Mouse (Mus musculus) heart, embryonic 16.5 days (tissue): ENCODE results near the gene Olfr519. TPM values are rescaled to one million over a fixed set of nuclear protein-coding genes. Genes with fewer than 3 reads are reported as not detected.

ENCODE experiments used
- ATAC-seq: fragments of 200-750 bp; cut with Nextera tagmentation; replicated peaks from 2 replicates; pipeline ENCODE4 v1.8.0; 2017; ENCODE audit warnings: moderate number of reproducible peaks; ENCODE audit not compliant: insufficient read depth, low FRiP score; ENCODE audit errors: extremely low read depth
- H3K27ac ChIP-seq: fragments of 300-500 bp; sonication (generic); 2 replicates; pipeline ENCODE4 v1.5.1; 2014; ENCODE audit warnings: mild to moderate bottlenecking, low read length, control low read depth, moderate library complexity
- H3K27me3 ChIP-seq: fragments of 300-500 bp; sonication (generic); 2 replicates; pipeline ENCODE4 v1.6.1; 2014; ENCODE audit warnings: low read length, mixed read lengths; ENCODE audit not compliant: control insufficient read depth, insufficient read depth
- H3K36me3 ChIP-seq: fragments of 300-500 bp; sonication (generic); 2 replicates; pipeline ENCODE4 v1.6.1; 2014; ENCODE audit not compliant: control insufficient read depth, insufficient read depth
- H3K4me1 ChIP-seq: fragments of 300-500 bp; sonication (generic); 2 replicates; pipeline ENCODE4 v1.6.1; 2014; ENCODE audit warnings: low read length, mixed read lengths; ENCODE audit not compliant: control insufficient read depth, insufficient read depth
- H3K4me2 ChIP-seq: fragments of 300-500 bp; sonication (generic); 2 replicates; pipeline ENCODE4 v1.6.1; 2014; ENCODE audit warnings: low read depth, mild to moderate bottlenecking, control low read depth, low read length
- H3K4me3 ChIP-seq: fragments of 300-500 bp; sonication (generic); 2 replicates; pipeline ENCODE4 v1.5.1; 2014; ENCODE audit warnings: mild to moderate bottlenecking, control low read depth, low read length
- H3K9ac ChIP-seq: fragments of 300-500 bp; sonication (generic); 2 replicates; pipeline ENCODE4 v1.6.1; 2014; ENCODE audit warnings: low read length, control low read depth
- H3K9me3 ChIP-seq: fragments of 300-500 bp; sonication (generic); replicated peaks from 2 replicates; pipeline ENCODE4 v1.6.1; 2016; ENCODE audit warnings: low read length; ENCODE audit not compliant: control insufficient read depth
- WGBS: fragments of 180-500 bp; shearing (Covaris S2); extraction: QIAGEN DNeasy Blood & Tissue Kit; methylation state at CpG from one replicate; pipeline ENCODE4 v1.1.7; 2014; 5-methylcytosine and 5-hydroxymethylcytosine counted together
- polyA plus RNA-seq: library from polyadenylated mRNA; unstranded; fragments of >200 nt; fragmentation: Nextera tagmentation; extraction: Ambion mirVana; gene quantifications from 2 replicates; pipeline ENCODE4 v1.2.1, GENCODE M21; 2015

Gene Olfr519
- not detected in 2 replicates for polyA plus RNA-seq

DNA sequence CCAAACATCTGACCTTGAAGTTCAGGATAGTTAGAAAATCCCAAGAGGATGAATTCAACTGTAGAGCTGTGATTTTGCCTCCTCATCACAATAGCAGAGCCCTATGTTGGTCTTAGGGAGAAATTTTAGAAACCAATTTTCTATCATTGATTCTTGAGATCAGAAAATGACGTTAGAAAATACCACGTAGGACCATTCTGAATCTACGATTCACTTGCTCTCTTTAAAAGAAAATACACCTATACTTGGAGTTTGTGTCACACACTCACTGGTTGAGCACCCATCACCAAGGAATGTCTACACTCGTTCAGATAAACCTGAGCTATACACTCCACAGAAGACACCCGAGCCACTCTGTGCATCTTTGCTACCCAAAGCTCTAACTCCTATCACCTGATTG is at the start of gene Olfr519:
TSS of gene Olfr519 (minus strand) at position 101 of the 400 bp plus-strand sequence.
- H3K9ac ChIP-seq = no peak within 1 kb of the TSS
- H3K27ac ChIP-seq = no peak within 1 kb of the TSS
- no peak for ATAC-seq
- WGBS = 67% methylated on average over 5 of the region's 5 CpGs
- no peaks in the 10 kb centered on the region for H3K9me3 ChIP-seq
- H3K4me3 ChIP-seq = no peak within 1 kb of the TSS
- no peaks in the 10 kb centered on the region for H3K27me3 ChIP-seq
- H3K36me3 ChIP-seq = no peaks in the 10 kb centered on the region
- no peaks in the 10 kb centered on the region for H3K4me1 ChIP-seq
- no peak within 1 kb of the TSS for H3K4me2 ChIP-seq

- H3K9ac ChIP-seq = no peak overlapping the region
- no peak for ATAC-seq
- 6% methylated on average over 2 of the region's 2 CpGs for WGBS
- H3K4me3 ChIP-seq = no peak overlapping the region
- H3K4me2 ChIP-seq = no peak overlapping the region
- no peaks in the 10 kb centered on the region for H3K4me1 ChIP-seq
- H3K27me3 ChIP-seq = peaks cover 4% of the 10 kb centered on the region
- peaks cover 40% of the 10 kb centered on the region for H3K36me3 ChIP-seq
- no peaks in the 10 kb centered on the region for H3K9me3 ChIP-seq
- H3K27ac ChIP-seq = no peak overlapping the region
Measured at GRCm38 (mm10) chr7:108944002-108944401, 49.8 kb upstream of the Olfr519 start.

GRCm38 (mm10) chr7:108941466-108941865 is 47.2 kb upstream of the Olfr519 start:
- 90% methylated on average over 9 of the region's 9 CpGs for WGBS

DNA sequence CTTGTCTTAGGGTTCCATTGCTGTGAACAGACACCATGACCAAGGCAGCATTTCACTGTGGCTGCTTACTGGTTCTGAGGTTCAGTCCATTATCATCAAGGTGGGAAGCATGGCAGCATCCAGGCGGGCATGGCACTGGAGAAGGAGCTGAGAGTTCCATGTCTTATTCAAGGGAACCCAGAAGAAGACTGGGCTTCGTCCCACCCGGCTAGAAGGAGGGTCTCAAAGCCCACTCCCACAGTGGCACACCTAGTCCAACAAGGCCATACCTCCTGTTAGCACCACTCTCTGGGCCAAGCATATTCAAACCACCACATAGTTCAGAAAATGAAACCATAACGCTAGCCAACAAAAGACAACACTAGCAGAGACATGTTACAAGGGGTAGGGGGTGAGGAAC is 42.4 kb upstream of the Olfr519 start:
- Histone ChIP-seq H3K4me1 (peaks cover 11% of the 10 kb centered on the region), H3K27ac (no peak overlapping the region), H3K9ac (no peak overlapping the region), H3K36me3 (peaks cover 43% of the 10 kb centered on the region), H3K4me2 (no peak overlapping the region), H3K4me3 (no peak overlapping the region), H3K9me3 (no peaks in the 10 kb centered on the region), H3K27me3 (no peaks in the 10 kb centered on the region)
- no peak for ATAC-seq
- 92% methylated on average over 4 of the region's 4 CpGs for whole genome bisulfite sequencing

More at GRCm38 (mm10) chr7:108941466-108941865, 47.2 kb upstream of the Olfr519 start:
- Histone ChIP-seq H3K4me3 (no peak overlapping the region), H3K4me2 (no peak overlapping the region), H3K36me3 (peaks cover 59% of the 10 kb centered on the region), H3K9me3 (no peaks in the 10 kb centered on the region), H3K9ac (no peak overlapping the region), H3K4me1 (no peaks in the 10 kb centered on the region), H3K27ac (no peak overlapping the region), H3K27me3 (no peaks in the 10 kb centered on the region)
- ATAC-seq = no peak

GRCm38 (mm10) chr7:108935411-108935810 is 41.2 kb upstream of the Olfr519 start:
- Histone ChIP-seq H3K4me1 (peaks cover 11% of the 10 kb centered on the region), H3K9ac (peak overlapping the region; percentile 35; the same call in 1 of the 2 replicates), H3K36me3 (peaks cover 31% of the 10 kb centered on the region), H3K4me2 (peak overlapping the region; percentile 95), H3K4me3 (peak overlapping the region; percentile 100), H3K27ac (no peak overlapping the region), H3K27me3 (no peaks in the 10 kb centered on the region), H3K9me3 (no peaks in the 10 kb centered on the region)
- ATAC-seq = no peak
- 82% methylated on average over 7 of the region's 7 CpGs for WGBS

DNA sequence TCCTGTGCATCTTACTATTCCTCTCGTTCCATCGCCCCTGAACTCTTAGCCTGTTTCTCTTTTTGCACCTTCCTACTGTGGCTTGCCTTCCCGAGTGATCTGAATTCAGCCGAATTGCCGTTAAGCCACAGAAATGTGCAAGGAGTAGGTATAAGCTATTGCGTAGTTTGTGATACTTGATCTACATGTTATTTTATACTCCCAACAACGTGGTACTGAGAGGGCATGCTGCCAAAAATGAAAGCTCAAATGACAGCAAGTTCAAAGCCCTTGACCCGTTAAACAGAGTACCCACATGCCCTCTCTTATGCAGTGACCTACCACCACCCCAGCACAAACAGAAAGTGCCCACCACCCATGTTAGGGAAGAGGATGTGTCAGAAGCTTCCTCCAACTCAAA is 40.6 kb upstream of the Olfr519 start:
- ATAC-seq = no peak
- WGBS = 5% methylated on average over 8 of the region's 8 CpGs
- H3K36me3 ChIP-seq = peaks cover 26% of the 10 kb centered on the region
- peaks cover 11% of the 10 kb centered on the region for H3K4me1 ChIP-seq
- H3K4me2 ChIP-seq = peak overlapping the region; percentile 95
- H3K27me3 ChIP-seq = no peaks in the 10 kb centered on the region
- no peaks in the 10 kb centered on the region for H3K9me3 ChIP-seq
- peak overlapping the region; percentile 85; the same call in 1 of the 2 replicates for H3K27ac ChIP-seq
- H3K9ac ChIP-seq = peak overlapping the region; percentile 99
- peak overlapping the region; percentile 100 for H3K4me3 ChIP-seq

DNA sequence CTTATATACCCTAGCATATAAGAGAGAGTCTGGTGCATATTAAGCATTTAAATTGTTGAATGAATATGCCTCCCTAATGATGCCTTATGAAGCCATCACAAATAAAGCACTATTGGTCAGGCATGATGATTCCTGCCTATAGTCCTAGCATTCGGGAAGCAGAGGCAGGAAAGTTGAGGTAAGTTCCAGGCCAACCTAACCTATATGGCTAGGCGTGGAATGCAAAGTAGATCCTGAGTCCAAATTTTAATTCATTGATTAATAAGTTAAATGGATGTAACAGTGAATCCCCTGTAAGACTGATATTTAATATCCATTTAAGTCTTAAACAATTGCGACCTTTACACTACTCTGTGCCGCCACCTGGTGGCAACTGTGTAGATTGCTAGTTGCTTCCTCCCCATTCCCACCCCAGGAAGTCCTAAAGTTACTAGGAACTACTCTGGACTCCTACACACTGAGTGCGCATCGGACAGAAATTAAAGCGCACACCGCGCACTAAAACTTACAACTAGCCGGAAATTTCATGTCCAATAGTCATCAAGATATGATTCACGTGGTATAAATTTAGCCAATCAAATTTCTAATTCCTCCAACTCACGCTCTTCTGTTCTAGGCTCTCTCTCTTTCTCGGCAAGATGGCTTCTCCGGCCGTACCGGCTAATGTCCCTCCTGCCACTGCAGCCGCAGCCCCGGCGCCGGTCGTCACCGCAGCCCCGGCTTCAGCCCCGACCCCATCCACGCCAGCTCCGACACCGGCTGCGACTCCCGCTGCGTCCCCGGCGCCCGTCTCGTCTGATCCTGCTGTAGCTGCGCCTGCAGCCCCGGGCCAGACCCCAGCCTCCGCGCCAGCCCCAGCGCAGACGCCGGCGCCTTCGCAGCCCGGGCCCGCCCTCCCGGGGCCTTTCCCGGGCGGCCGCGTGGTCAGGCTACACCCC is 39.8 kb upstream of the Olfr519 start, which contains the start of gene Eif3f:
TSS of gene Eif3f (plus strand) at position 624 of the 938 bp plus-strand sequence.
- Histone ChIP-seq H3K4me3 (peak within 1 kb of the TSS; percentile 100), H3K9me3 (no peaks in the 10 kb centered on the region), H3K4me1 (peaks cover 11% of the 10 kb centered on the region), H3K4me2 (peak within 1 kb of the TSS; percentile 95), H3K9ac (peak within 1 kb of the TSS; percentile 99), H3K27me3 (no peaks in the 10 kb centered on the region), H3K27ac (peak within 1 kb of the TSS; percentile 85), H3K36me3 (peaks cover 21% of the 10 kb centered on the region)
- ATAC-seq = peak; percentile 96
- 2% methylated on average over 50 of the region's 50 CpGs for whole genome bisulfite sequencing

- Histone ChIP-seq H3K27ac (peak within 1 kb of the TSS; percentile 85), H3K9ac (peak within 1 kb of the TSS; percentile 57), H3K4me1 (peaks cover 3% of the 10 kb centered on the region), H3K9me3 (no peaks in the 10 kb centered on the region), H3K4me3 (peak within 1 kb of the TSS; percentile 51), H3K36me3 (peaks cover 9% of the 10 kb centered on the region), H3K4me2 (peak within 1 kb of the TSS; percentile 64), H3K27me3 (no peaks in the 10 kb centered on the region)
- WGBS = 30% methylated on average over 6 of the region's 6 CpGs
- 0 out of 2 replicates have a peak, but pooled peaks have one; percentile 37 for ATAC-seq
Measured at GRCm38 (mm10) chr7:108929726-108930393, 35.6 kb upstream of the Olfr519 start, which contains the start of gene Nlrp10. Gene Nlrp10 (minus strand): TSS chr7:108930178.
